In genomic region chr1:191625620-191626019, GRCm38 (mm10) we compare ENCODE assay signal across 15 mouse cellular contexts. TPM values are rescaled to one million over a fixed set of nuclear protein-coding genes. Genes with fewer than 3 reads are reported as not detected.
DNase-seq lines count a peak whose midpoint lies in the region; ATAC-seq and TF ChIP-seq lines count a peak whose summit lies in the region.
"Had no signal": no experiment of that assay in that cellular context is flagged by ENCODE, and none has a peak within 500 bp of the region (broad histone marks: within the 10 kb centered on the region; RNA-seq: fewer than 3 reads in every experiment).

No protein-coding gene starts in this region.

- H3K79me2 ChIP-seq in CH12.LX (replicated peaks; ENCODE audit: control insufficient read depth, extremely low read depth, insufficient read depth, poor library complexity, severe bottlenecking): no peaks in the 10 kb centered on the region

- dilution Hi-C loops in CH12.LX (cut with MboI; ENCODE audit: extremely low pct_ligation_motif_present, extremely low pct_unique_long_range_greater_than_20kb, low sequenced_read_pairs): no loop called here

- 34% methylated on average over 4 of the region's 4 CpGs for WGBS in kidney, embryonic 14.5 days
- 49% methylated on average over 4 of the region's 4 CpGs for WGBS in kidney, adult 2 months
- 22% methylated on average over 4 of the region's 4 CpGs for WGBS in heart, embryonic 10.5 days

- ATAC-seq in kidney, embryonic 14.5 days (ENCODE audit: low FRiP score, low TSS enrichment): 0 out of 2 replicates have a peak, but pooled peaks have one; percentile 20
- peak; percentile 17 to 43 for ATAC-seq in hematopoietic stem cell, adult 5-6 weeks (replicated peaks in 1 of 2; ENCODE audit: insufficient read depth in 1 of 2, low FRiP score in 2 of 2, low TSS enrichment in 1 of 2, low read depth in 1 of 2, poor library complexity in 2 of 2, severe bottlenecking in 2 of 2)
- ATAC-seq: forebrain, embryonic 13.5 days had no signal

- in situ Hi-C loops in CH12.LX (cut with MboI; ENCODE audit: low pct_ligation_motif_present, low pct_unique_long_range_greater_than_20kb, low sequenced_read_pairs): no loop called here

- no peak for TF ChIP-seq RAD21 in CH12.LX (IDR thresholded peaks at IDR 0.05; ENCODE audit: low read depth, low read length)

- no peak for TF ChIP-seq CTCF in kidney, adult 2 months (conservative IDR thresholded peaks at IDR 0.05; ENCODE audit: insufficient read depth, insufficient read length, low read depth, low read length)
- no peak for TF ChIP-seq CTCF in CH12.LX (conservative IDR thresholded peaks at IDR 0.05 in 1 of 2, IDR thresholded peaks at IDR 0.05 in 1 of 2; ENCODE audit: low read depth in 2 of 2, low read length in 2 of 2)

- no peak overlapping the region for H3K27ac ChIP-seq in kidney, embryonic 14.5 days (ENCODE audit: low read depth, low read length)
- H3K27ac ChIP-seq in kidney, adult 2 months (ENCODE audit: insufficient read depth, low read depth, low read length): no peak overlapping the region
- no peak overlapping the region for H3K27ac ChIP-seq in CH12.LX (ENCODE audit: insufficient read depth, low read depth)
- peak overlapping the region; percentile 84 for H3K27ac ChIP-seq in heart, embryonic 10.5 days
- H3K27ac ChIP-seq: forebrain, embryonic 13.5 days; gastrocnemius, adult 2 months; kidney, embryonic 15.5 days; layer of hippocampus, adult 2 months had no signal

- TF ChIP-seq EP300 in CH12.LX (IDR thresholded peaks at IDR 0.05; ENCODE audit: low read length): 0 out of 2 replicates have a peak, but pooled peaks have one; percentile 33

- TF ChIP-seq POLR2A in kidney, adult 2 months (IDR thresholded peaks at IDR 0.05; ENCODE audit: low read depth, low read length): no peak
- TF ChIP-seq POLR2A in CH12.LX (IDR thresholded peaks at IDR 0.05; ENCODE audit: low read depth, low read length): no peak

- no peak for DNase-seq in kidney, adult 2 months
- DNase-seq in CH12.LX (ENCODE audit: extremely low read depth): no peak
- DNase-seq in heart, embryonic 10.5 days (ENCODE audit: low spot score): no peak
- no peak for DNase-seq in frontal cortex, postnatal 14 days (ENCODE audit: low spot score in 2 of 2)
- no peak for DNase-seq in right cerebral cortex, postnatal 25 days
- no peak for DNase-seq in right cerebral cortex, adult 18-20 months
- DNase-seq: adrenal gland, postnatal 14 days; cerebellum, adult 9-11 months; gastrocnemius, adult 2 months had no signal

- H3K4me3 ChIP-seq in kidney, embryonic 14.5 days (ENCODE audit: low read length): no peak overlapping the region
- no peak overlapping the region for H3K4me3 ChIP-seq in kidney, adult 2 months (ENCODE audit: insufficient read depth, low read depth, low read length)
- no peak overlapping the region for H3K4me3 ChIP-seq in CH12.LX (replicated peaks in 1 of 3; ENCODE audit: low read depth in 2 of 3, low read length in 2 of 3, poor library complexity in 1 of 3)
- H3K4me3 ChIP-seq in heart, embryonic 10.5 days: no peak overlapping the region
- H3K4me3 ChIP-seq: forebrain, embryonic 13.5 days; gastrocnemius, adult 2 months; kidney, embryonic 15.5 days; layer of hippocampus, adult 2 months had no signal

- H3K4me2 ChIP-seq in kidney, embryonic 14.5 days (replicated peaks; ENCODE audit: low read depth, low read length): no peak overlapping the region
- H3K4me2 ChIP-seq in CH12.LX (ENCODE audit: insufficient read depth, low read depth, poor library complexity, severe bottlenecking): no peak overlapping the region
- H3K4me2 ChIP-seq: forebrain, embryonic 13.5 days; kidney, embryonic 15.5 days had no signal

- no peaks in the 10 kb centered on the region; the same call in 1 of the 2 replicates for H3K4me1 ChIP-seq in kidney, embryonic 14.5 days (ENCODE audit: control insufficient read depth, insufficient read depth, low read length)
- H3K4me1 ChIP-seq in kidney, adult 2 months (ENCODE audit: control insufficient read depth, insufficient read depth, low read length): no peaks in the 10 kb centered on the region
- peaks cover 24 to 38% of the 10 kb centered on the region in 2 experiments for H3K4me1 ChIP-seq in CH12.LX (ENCODE audit: control insufficient read depth in 1 of 2, insufficient read depth in 2 of 2)
- H3K4me1 ChIP-seq in heart, embryonic 10.5 days: peaks cover 42% of the 10 kb centered on the region

- H3K9me3 ChIP-seq in kidney, embryonic 14.5 days (ENCODE audit: control insufficient read depth, low read length): no peaks in the 10 kb centered on the region
- H3K9me3 ChIP-seq in CH12.LX (replicated peaks; ENCODE audit: low read length): no peaks in the 10 kb centered on the region
- H3K9me3 ChIP-seq in heart, embryonic 10.5 days: no peaks in the 10 kb centered on the region
- H3K9me3 ChIP-seq: forebrain, embryonic 13.5 days; kidney, embryonic 15.5 days; megakaryocyte, embryonic 14.5 days had no signal

- no peaks in the 10 kb centered on the region for H3K27me3 ChIP-seq in kidney, embryonic 14.5 days (ENCODE audit: control insufficient read depth, insufficient read depth, low read length)
- no peaks in the 10 kb centered on the region for H3K27me3 ChIP-seq in kidney, adult 2 months (replicated peaks; ENCODE audit: control insufficient read depth, insufficient read depth, low read length)
- no peaks in the 10 kb centered on the region for H3K27me3 ChIP-seq in CH12.LX (replicated peaks)
- H3K27me3 ChIP-seq in heart, embryonic 10.5 days (ENCODE audit: insufficient read depth, poor library complexity, severe bottlenecking): no peaks in the 10 kb centered on the region
- H3K27me3 ChIP-seq: forebrain, embryonic 13.5 days; kidney, embryonic 15.5 days had no signal

- no peak overlapping the region for H3K9ac ChIP-seq in kidney, embryonic 14.5 days (ENCODE audit: low read depth, low read length)
- no peak overlapping the region for H3K9ac ChIP-seq in CH12.LX (ENCODE audit: insufficient read depth, low read depth)
- H3K9ac ChIP-seq: forebrain, embryonic 13.5 days; kidney, embryonic 15.5 days had no signal

- peaks cover 20% of the 10 kb centered on the region for H3K36me3 ChIP-seq in kidney, embryonic 14.5 days (ENCODE audit: control insufficient read depth, insufficient read depth, low read length)
- H3K36me3 ChIP-seq in kidney, adult 2 months (ENCODE audit: control insufficient read depth, insufficient read depth, low read length): no peaks in the 10 kb centered on the region
- peaks cover 18 to 34% of the 10 kb centered on the region in 2 experiments for H3K36me3 ChIP-seq in CH12.LX (replicated peaks in 1 of 2; ENCODE audit: control insufficient read depth in 1 of 2, insufficient read depth in 1 of 2, low read length in 1 of 2)
- H3K36me3 ChIP-seq in heart, embryonic 10.5 days: peaks cover 24% of the 10 kb centered on the region

TF ChIP-seq in CH12.LX, 34 proteins besides CTCF, POLR2A, EP300 and RAD21:
- peak; percentile 84 for TF ChIP-seq MEF2A (IDR thresholded peaks at IDR 0.05; ENCODE audit: borderline replicate concordance, low read depth, low read length)
- TF ChIP-seq MYC (IDR thresholded peaks at IDR 0.05; ENCODE audit: low read depth, low read length): no peak
- TF ChIP-seq ETS1 (conservative IDR thresholded peaks at IDR 0.05; ENCODE audit: low read depth, low read length): peak; percentile 52
- TF ChIP-seq CHD2 (IDR thresholded peaks at IDR 0.05; ENCODE audit: low read length): 0 out of 2 replicates have a peak, but pooled peaks have one; percentile 15
- no peak for TF ChIP-seq TCF12 (IDR thresholded peaks at IDR 0.05; ENCODE audit: low read depth, low read length)

RNA-seq across cellular contexts. Expression of gene Ints7, which starts 50.2 kb away (rescaled TPM):
- polyA plus RNA-seq in kidney, embryonic 14.5 days (2014; fragmentation: Nextera tagmentation; extraction: Ambion mirVana): 38.9 and 77.9 TPM in 2 replicates
- polyA plus RNA-seq in kidney, adult 2 months (2012; rRNA removed): 12.2 and 12.7 TPM in 2 replicates
- total RNA-seq in CH12.LX (2012; rRNA removed) (30.4 and 33.7 TPM in 2 replicates), CH12.LX (2014; rRNA removed) (46.7 and 50.5 TPM in 2 replicates)
- polyA plus RNA-seq in CH12.LX (2012; ENCODE audit: insufficient read length, low read depth): 58.8 and 60.4 TPM in 2 replicates
- 52.9 and 58.7 TPM in 2 replicates for polyA plus RNA-seq in heart, embryonic 10.5 days (2016; fragmentation: Nextera tagmentation; extraction: Ambion mirVana)
- 63.7 and 76.4 TPM in 2 replicates for total RNA-seq in hematopoietic stem cell, adult 5-6 weeks (2017)

RNA-seq across cellular contexts. Expression of gene Dtl, which starts 50.3 kb away (rescaled TPM):
- polyA plus RNA-seq in kidney, embryonic 14.5 days (2014; fragmentation: Nextera tagmentation; extraction: Ambion mirVana): 45.8 and 81.3 TPM in 2 replicates
- 0.14 and 0.20 TPM in 2 replicates for polyA plus RNA-seq in kidney, adult 2 months (2012; rRNA removed)
- total RNA-seq in CH12.LX (2012; rRNA removed) (31.8 and 35.0 TPM in 2 replicates), CH12.LX (2014; rRNA removed) (37.7 and 37.9 TPM in 2 replicates)
- polyA plus RNA-seq in CH12.LX (2012; ENCODE audit: insufficient read length, low read depth): 55.8 and 65.2 TPM in 2 replicates
- polyA plus RNA-seq in heart, embryonic 10.5 days (2016; fragmentation: Nextera tagmentation; extraction: Ambion mirVana): 45.5 and 53.6 TPM in 2 replicates
- total RNA-seq in hematopoietic stem cell, adult 5-6 weeks (2017): 81.7 and 96.1 TPM in 2 replicates

Comparison
In these comparisons a context has a peak if more than half of its experiments do, and no peak if none do; other contexts are left out.
1. RNA of gene Dtl, which starts 50.3 kb away (polyA plus RNA-seq): 45.8 to 81.3 TPM in kidney, embryonic 14.5 days, 55.8 to 65.2 TPM in CH12.LX and 45.5 to 53.6 TPM in heart, embryonic 10.5 days; 0.14 to 0.20 TPM in kidney, adult 2 months; every median in the first group is over 10 times any median in the second.